ENCODE assay signal across 1 mouse cellular context in genomic region chr1:172077981-172078380, GRCm38 (mm10).
A peak's percentile ranks its signal among the peaks of the same experiment; 100 is the strongest.
TF ChIP-seq lines count a peak whose summit lies in the region.

No protein-coding gene starts in this region.

TF ChIP-seq in MEL, 35 proteins besides CTCF, POLR2A, EP300 and RAD21:
- TF ChIP-seq GATA1 (IDR thresholded peaks at IDR 0.05; ENCODE audit: low read depth, low read length) = 0 out of 2 replicates have a peak, but pooled peaks have one; percentile 6
- no peak for TF ChIP-seq MAZ (IDR thresholded peaks at IDR 0.05; ENCODE audit: low read depth, low read length)
- TF ChIP-seq CHD1 (IDR thresholded peaks at IDR 0.05; ENCODE audit: low read depth, low read length) = no peak
- no peak for TF ChIP-seq HCFC1 (IDR thresholded peaks at IDR 0.05; ENCODE audit: low read depth, low read length)
- TF ChIP-seq ZC3H11A (IDR thresholded peaks at IDR 0.05; ENCODE audit: low read depth, low read length) = no peak
